Mouse (Mus musculus) CH12.LX (cell line): ENCODE data around the gene Mgat5. TPM values are rescaled to one million over a fixed set of nuclear protein-coding genes. Genes with fewer than 3 reads are reported as not detected.

Source experiments
- DNase-seq: peaks from one replicate; pipeline ENCODE4 v3.0.0-alpha.2; 2013; ENCODE audit errors: extremely low read depth
- H3K27ac ChIP-seq: 2 replicates; pipeline ENCODE4 v1.5.1; 2012; ENCODE audit warnings: low read depth, mild to moderate bottlenecking, control low read depth, moderate library complexity; ENCODE audit not compliant: insufficient read depth
- H3K27me3 ChIP-seq: replicated peaks from 2 replicates; pipeline ENCODE3; 2012; ENCODE audit warnings: inconsistent platforms
- H3K36me3 ChIP-seq, 2 experiments: replicated peaks in 1 of 2; 2 replicates each; pipeline versions ENCODE3 to v1.6.1; 2012; ENCODE audit warnings: inconsistent platforms in 1 of 2, low read length in 1 of 2, mild to moderate bottlenecking in 1 of 2, mixed read lengths in 1 of 2, moderate library complexity in 1 of 2; ENCODE audit not compliant: control insufficient read depth in 1 of 2, insufficient read depth in 1 of 2
- H3K4me1 ChIP-seq, 2 experiments: 2 replicates each; pipeline ENCODE4 v1.6.1; 2012; ENCODE audit warnings: inconsistent platforms in 1 of 2, moderate library complexity in 1 of 2; ENCODE audit not compliant: insufficient read depth in 2 of 2, control insufficient read depth in 1 of 2
- H3K4me2 ChIP-seq: 2 replicates; pipeline ENCODE4 v1.6.1; 2012; ENCODE audit warnings: low read depth, mild to moderate bottlenecking, control low read depth; ENCODE audit not compliant: poor library complexity, insufficient read depth, severe bottlenecking
- H3K4me3 ChIP-seq, 3 experiments: fragments of 150-350 bp in 1 of 3; sonication (generic) in 1 of 3; replicated peaks in 1 of 3; 2 replicates each; pipeline versions ENCODE3 to v1.5.1; 2011 to 2012; ENCODE audit warnings: low read depth in 2 of 3, low read length in 2 of 3, mild to moderate bottlenecking in 2 of 3, moderate library complexity in 2 of 3, control low read depth in 1 of 3, improper control_type of control experiment in 1 of 3, inconsistent platforms in 1 of 3, mixed read lengths in 1 of 3; ENCODE audit not compliant: poor library complexity in 1 of 3
- H3K79me2 ChIP-seq: replicated peaks from 2 replicates; pipeline ENCODE4 v1.6.1; 2012; ENCODE audit warnings: mild to moderate bottlenecking, moderate library complexity; ENCODE audit not compliant: control insufficient read depth, poor library complexity, insufficient read depth, severe bottlenecking; ENCODE audit errors: extremely low read depth
- H3K9ac ChIP-seq: 2 replicates; pipeline ENCODE4 v1.6.1; 2012; ENCODE audit warnings: low read depth, mild to moderate bottlenecking, control low read depth, moderate library complexity; ENCODE audit not compliant: insufficient read depth
- H3K9me3 ChIP-seq: replicated peaks from 2 replicates; pipeline ENCODE3; 2012; ENCODE audit warnings: low read length, inconsistent platforms, mixed read lengths
- CHD1 ChIP-seq: IDR thresholded peaks from 2 replicates; pipeline ENCODE4 v1.6.1; 2012; ENCODE audit warnings: low read depth, low read length, improper control_type of control experiment, inconsistent platforms
- CTCF ChIP-seq, 2 experiments: IDR thresholded peaks in 1 of 2; conservative IDR thresholded peaks in 1 of 2; 2 replicates each; pipeline ENCODE4 v1.5.1; 2011 to 2012; ENCODE audit warnings: low read depth in 2 of 2, low read length in 2 of 2, improper control_type of control experiment in 1 of 2, inconsistent platforms in 1 of 2, mild to moderate bottlenecking in 1 of 2, moderate library complexity in 1 of 2
- E2F4 ChIP-seq: IDR thresholded peaks from 2 replicates; pipeline ENCODE4 v1.6.1; 2011; ENCODE audit warnings: low read depth, low read length, improper control_type of control experiment; ENCODE audit not compliant: insufficient replicate concordance
- EP300 ChIP-seq: IDR thresholded peaks from 2 replicates; pipeline ENCODE4 v1.6.1; 2011; ENCODE audit warnings: low read length, improper control_type of control experiment
- ETS1 ChIP-seq: conservative IDR thresholded peaks from 2 replicates; pipeline ENCODE4 v1.6.1; 2012; ENCODE audit warnings: low read depth, mild to moderate bottlenecking, inconsistent platforms, low read length, improper control_type of control experiment, moderate library complexity
- GABPA ChIP-seq: IDR thresholded peaks from 2 replicates; pipeline ENCODE4 v1.6.1; 2012; ENCODE audit warnings: low read depth, low read length, improper control_type of control experiment, inconsistent platforms; ENCODE audit not compliant: insufficient replicate concordance
- JUND ChIP-seq: conservative IDR thresholded peaks from 2 replicates; pipeline ENCODE4 v1.6.1; 2011; ENCODE audit warnings: low read depth, low read length, improper control_type of control experiment
- KAT2A ChIP-seq: IDR thresholded peaks from 2 replicates; pipeline ENCODE4 v1.6.1; 2012; ENCODE audit warnings: low read length, improper control_type of control experiment, inconsistent platforms; ENCODE audit not compliant: insufficient replicate concordance
- MAZ ChIP-seq: IDR thresholded peaks from 2 replicates; pipeline ENCODE4 v1.6.1; 2012; ENCODE audit warnings: low read depth, mild to moderate bottlenecking, inconsistent platforms, low read length, improper control_type of control experiment, moderate library complexity
- MEF2A ChIP-seq: IDR thresholded peaks from 2 replicates; pipeline ENCODE4 v1.6.1; 2014; ENCODE audit warnings: low read depth, mild to moderate bottlenecking, inconsistent platforms, low read length, improper control_type of control experiment, borderline replicate concordance
- NELFE ChIP-seq: IDR thresholded peaks from 2 replicates; pipeline ENCODE4 v1.6.1; 2011; ENCODE audit warnings: low read depth, low read length, improper control_type of control experiment
- NRF1 ChIP-seq: IDR thresholded peaks from 2 replicates; pipeline ENCODE4 v1.6.1; 2014; ENCODE audit warnings: low read depth, mild to moderate bottlenecking, inconsistent platforms, low read length, improper control_type of control experiment, moderate library complexity
- PAX5 ChIP-seq: IDR thresholded peaks from 2 replicates; pipeline ENCODE4 v1.6.1; 2012; ENCODE audit warnings: low read length, inconsistent platforms, mixed read lengths
- POLR2A ChIP-seq: IDR thresholded peaks from 2 replicates; pipeline ENCODE4 v1.6.1; 2011; ENCODE audit warnings: low read depth, mild to moderate bottlenecking, improper control_type of control experiment, low read length
- POLR2AphosphoS2 ChIP-seq: IDR thresholded peaks from 2 replicates; pipeline ENCODE4 v1.6.1; 2011; ENCODE audit warnings: low read depth, low read length, improper control_type of control experiment
- RCOR1 ChIP-seq: conservative IDR thresholded peaks from 2 replicates; pipeline ENCODE4 v1.6.1; 2012; ENCODE audit warnings: low read depth, mild to moderate bottlenecking, inconsistent platforms, low read length, improper control_type of control experiment
- SIN3A ChIP-seq: IDR thresholded peaks from 2 replicates; pipeline ENCODE4 v1.6.1; 2012; ENCODE audit warnings: low read length, improper control_type of control experiment, inconsistent platforms
- SMC3 ChIP-seq: IDR thresholded peaks from 2 replicates; pipeline ENCODE4 v1.6.1; 2011; ENCODE audit warnings: low read depth, low read length, improper control_type of control experiment
- UBTF ChIP-seq: IDR thresholded peaks from 2 replicates; pipeline ENCODE4 v1.6.1; 2012; ENCODE audit warnings: low read depth, mild to moderate bottlenecking, inconsistent platforms, low read length, improper control_type of control experiment, moderate library complexity
- ZC3H11A ChIP-seq: IDR thresholded peaks from 2 replicates; pipeline ENCODE4 v1.6.1; 2012; ENCODE audit warnings: low read depth, mild to moderate bottlenecking, inconsistent platforms, low read length, improper control_type of control experiment
- ZMIZ1 ChIP-seq: IDR thresholded peaks from 2 replicates; pipeline ENCODE4 v1.6.1; 2012; ENCODE audit warnings: low read depth, mild to moderate bottlenecking, inconsistent platforms, low read length, improper control_type of control experiment
- ZNF384 ChIP-seq: IDR thresholded peaks from 2 replicates; pipeline ENCODE4 v1.6.1; 2012; ENCODE audit warnings: low read depth, low read length, improper control_type of control experiment, inconsistent platforms
- dilution Hi-C: fragments of 300-500 bp; cut with MboI; formaldehyde crosslinking; loops from 2 replicates; pipeline ENCODE4 v1.14.3; 2020; ENCODE audit warnings: low sequenced_read_pairs; ENCODE audit not compliant: extremely low pct_unique_long_range_greater_than_20kb, extremely low pct_ligation_motif_present
- in situ Hi-C: fragments of 300-500 bp; cut with MboI; formaldehyde crosslinking; loops from 3 replicates; pipeline ENCODE4 v1.14.3; 2019; ENCODE audit warnings: low sequenced_read_pairs, low pct_ligation_motif_present, low pct_unique_long_range_greater_than_20kb, mixed read lengths
- polyA plus RNA-seq: library from polyadenylated mRNA; unstranded; fragments of >175 nt; gene quantifications from 2 replicates; pipeline ENCODE4 v1.2.1, GENCODE M21; 2012; ENCODE audit warnings: low read depth; ENCODE audit not compliant: insufficient read length
- total RNA-seq, 2 experiments: library from RNA; depleted of rRNA; stranded (reverse); fragments of 300-350 nt in 1 of 2; fragments of >200 nt in 1 of 2; gene quantifications; 2 replicates each; pipeline ENCODE4 v1.2.3; 2012 to 2014

Mgat5 gene
- total and polyA plus RNA-seq, 3 experiments: 5.9 to 8.8 (median 6.6) TPM

GRCm38 (mm10) chr1:127352131-127352793, 147.4 kb downstream of the Mgat5 start:
- Histone ChIP-seq H3K36me3 (peaks cover 0 to 19% of the 10 kb centered on the region in 2 experiments), H3K27ac (no peak overlapping the region), H3K9ac (no peak overlapping the region), H3K27me3 (no peaks in the 10 kb centered on the region), H3K4me2 (no peak overlapping the region), H3K4me1 (peaks cover 9 to 40% of the 10 kb centered on the region in 2 experiments), H3K79me2 (no peaks in the 10 kb centered on the region), H3K9me3 (no peaks in the 10 kb centered on the region), H3K4me3 (no peak overlapping the region)
- dilution Hi-C loops (no loop called here), in situ Hi-C loops (no loop called here)
- TF ChIP-seq SMC3 (no peak), POLR2AphosphoS2 (no peak), ETS1 (no peak)
- DNase-seq: no peak

GRCm38 (mm10) chr1:127353408-127353807, 148.6 kb downstream of the Mgat5 start:
- H3K4me1 ChIP-seq: peaks cover 6 to 29% of the 10 kb centered on the region in 2 experiments
- H3K79me2 ChIP-seq: no peaks in the 10 kb centered on the region
- peaks cover 0 to 16% of the 10 kb centered on the region in 2 experiments for H3K36me3 ChIP-seq
- no peak overlapping the region for H3K27ac ChIP-seq
- no peaks in the 10 kb centered on the region for H3K9me3 ChIP-seq
- dilution Hi-C loops: no loop called here
- no peak overlapping the region for H3K4me2 ChIP-seq
- in situ Hi-C loops: no loop called here
- no peak for DNase-seq
- no peak overlapping the region for H3K9ac ChIP-seq
- H3K27me3 ChIP-seq: no peaks in the 10 kb centered on the region
- no peak overlapping the region for H3K4me3 ChIP-seq
- no peak for TF ChIP-seq GABPA
- no peak for TF ChIP-seq ZMIZ1
- no peak for TF ChIP-seq JUND
- no peak for TF ChIP-seq MAZ
- TF ChIP-seq SIN3A: no peak
- TF ChIP-seq ZC3H11A: no peak
- no peak for TF ChIP-seq PAX5
- TF ChIP-seq ZNF384: no peak
- no peak for TF ChIP-seq MEF2A
- TF ChIP-seq CTCF (conservative IDR thresholded peaks at IDR 0.05 in 1 of 2, IDR thresholded peaks at IDR 0.05 in 1 of 2; ENCODE audit: low read depth in 2 of 2, low read length in 2 of 2): no peak
- no peak for TF ChIP-seq E2F4
- no peak for TF ChIP-seq EP300
- TF ChIP-seq KAT2A: no peak
- no peak for TF ChIP-seq POLR2A
- no peak for TF ChIP-seq NRF1
- no peak for TF ChIP-seq CHD1
- TF ChIP-seq RCOR1: no peak
- TF ChIP-seq NELFE: no peak
- TF ChIP-seq UBTF: no peak
- no peak for TF ChIP-seq POLR2AphosphoS2
